Mouse (Mus musculus): Measurements from ENCODE around the gene Ttc7b. TPM values are rescaled to one million over a fixed set of nuclear protein-coding genes. Genes with fewer than 3 reads are reported as not detected.

Ttc7b gene
- total and polyA plus RNA-seq, 3 experiments: 11.7 to 23.7 TPM; not detected in 1

DNA sequence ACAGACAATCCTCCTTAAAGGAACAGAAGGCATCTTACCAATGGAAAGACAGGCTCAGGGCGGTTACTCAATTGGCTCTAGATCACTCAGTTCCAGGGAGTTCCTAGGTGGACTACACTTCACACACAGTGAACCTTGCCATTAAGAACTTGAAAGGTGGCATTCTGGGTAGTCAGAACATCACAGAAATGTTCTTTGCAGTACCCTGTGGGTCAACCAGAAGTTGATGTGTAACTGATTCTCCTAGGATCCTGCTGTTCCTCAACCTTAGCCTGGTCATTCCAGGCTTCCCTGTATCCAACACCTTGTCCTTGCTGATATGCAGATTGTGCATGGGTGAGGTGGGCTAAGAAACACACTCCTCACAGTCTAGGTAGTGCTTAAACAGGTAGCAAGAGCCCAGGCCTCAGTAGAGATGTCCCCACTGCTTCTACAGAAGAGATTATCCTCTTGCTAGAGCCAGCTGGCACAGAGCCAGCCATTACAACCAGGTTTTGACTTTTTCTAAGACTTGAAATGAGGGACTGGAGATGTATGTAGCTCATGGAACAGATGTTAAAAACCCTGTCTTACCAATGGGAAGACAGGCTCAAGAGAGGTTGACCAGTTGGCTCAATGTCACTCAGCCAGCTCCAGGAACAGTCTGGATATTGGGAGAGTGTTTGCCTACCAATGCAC lies 4.3 kb downstream of the Ttc7b start:
- peak; percentile 58 for DNase-seq (ENCODE audit: low read depth, low spot score)
- H3K9ac ChIP-seq (ENCODE audit: control insufficient read depth, low read depth, low read length, poor library complexity, severe bottlenecking): no peak overlapping the region
- H3K27me3 ChIP-seq (ENCODE audit: control insufficient read depth in 1 of 2, insufficient read depth in 2 of 2, low read length in 2 of 2): no peaks in the 10 kb centered on the region
- H3K36me3 ChIP-seq (ENCODE audit: control insufficient read depth in 1 of 2, insufficient read depth in 2 of 2, low read length in 2 of 2): peaks cover 0 to 3% of the 10 kb centered on the region in 2 experiments; a peak in 1 of 4 replicates
- H3K79me2 ChIP-seq (ENCODE audit: control insufficient read depth, insufficient read depth, low read length, poor library complexity): peaks cover 11% of the 10 kb centered on the region
- H3K9me3 ChIP-seq (replicated peaks; ENCODE audit: insufficient read depth, low read length): no peaks in the 10 kb centered on the region
- no peak for TF ChIP-seq MAFK (IDR thresholded peaks at IDR 0.05; ENCODE audit: borderline replicate concordance, low read depth, low read length)
- no peak for TF ChIP-seq NRF1 (IDR thresholded peaks at IDR 0.05; ENCODE audit: insufficient read depth, low read depth, low read length, poor library complexity, severe bottlenecking)
- no peak for TF ChIP-seq EP300 (IDR thresholded peaks at IDR 0.05; ENCODE audit: low read depth in 1 of 2, low read length in 2 of 2)
- TF ChIP-seq ZKSCAN1 (IDR thresholded peaks at IDR 0.05; ENCODE audit: low read depth, low read length): no peak
- no peak for TF ChIP-seq TBP (IDR thresholded peaks at IDR 0.05; ENCODE audit: low read depth, low read length)
- no peak for TF ChIP-seq MAZ (IDR thresholded peaks at IDR 0.05; ENCODE audit: low read depth, low read length)
- TF ChIP-seq E2F4 (IDR thresholded peaks at IDR 0.05; ENCODE audit: borderline replicate concordance, low read depth, low read length): no peak
- TF ChIP-seq TCF12 (IDR thresholded peaks at IDR 0.05; ENCODE audit: low read depth, low read length): no peak
- H3K4me1 ChIP-seq (ENCODE audit: control insufficient read depth in 1 of 2, insufficient read depth in 2 of 2, low read length in 2 of 2): peaks cover 0 to 5% of the 10 kb centered on the region in 2 experiments; a peak in 3 of 4 replicates
- H3K4me3 ChIP-seq (ENCODE audit: control insufficient read depth in 1 of 2, insufficient read depth in 1 of 2, low read depth in 2 of 2, low read length in 2 of 2): no peak overlapping the region
- H3K27ac ChIP-seq (ENCODE audit: control insufficient read depth, low read depth, low read length): no peak overlapping the region

DNA sequence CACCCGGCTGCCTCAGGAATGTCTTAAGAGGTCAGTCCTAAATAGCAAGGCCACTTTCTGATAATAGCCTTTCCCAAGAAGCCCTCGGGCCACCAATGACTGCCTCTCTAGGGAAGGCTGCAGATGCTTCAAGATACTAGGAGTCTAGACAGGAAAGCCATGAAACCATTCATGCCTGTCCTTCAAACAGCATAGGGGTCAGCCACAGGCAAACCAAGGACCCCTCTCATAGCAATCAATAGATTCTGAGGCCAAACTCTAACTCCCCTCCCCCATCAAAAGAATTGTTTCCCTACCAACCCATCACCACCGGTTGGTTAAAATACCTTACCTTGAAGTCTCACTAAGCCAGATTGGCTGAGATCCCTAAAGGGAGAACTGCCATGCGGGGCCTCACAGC lies 5.1 kb downstream of the Ttc7b start:
- H3K9me3 ChIP-seq (replicated peaks; ENCODE audit: insufficient read depth, low read length): no peaks in the 10 kb centered on the region
- H3K79me2 ChIP-seq (ENCODE audit: control insufficient read depth, insufficient read depth, low read length, poor library complexity): peaks cover 11% of the 10 kb centered on the region
- H3K4me1 ChIP-seq (ENCODE audit: control insufficient read depth in 1 of 2, insufficient read depth in 2 of 2, low read length in 2 of 2): peaks cover 0 to 5% of the 10 kb centered on the region in 2 experiments; a peak in 3 of 4 replicates
- H3K27me3 ChIP-seq (ENCODE audit: control insufficient read depth in 1 of 2, insufficient read depth in 2 of 2, low read length in 2 of 2): no peaks in the 10 kb centered on the region
- TF ChIP-seq USF1 (IDR thresholded peaks at IDR 0.05; ENCODE audit: low read depth, low read length) (no peak), POLR2AphosphoS5 (IDR thresholded peaks at IDR 0.05; ENCODE audit: borderline replicate concordance, low read depth, low read length) (no peak), RCOR1 (IDR thresholded peaks at IDR 0.05; ENCODE audit: low read depth, low read length) (no peak), ZMIZ1 (IDR thresholded peaks at IDR 0.05; ENCODE audit: low read depth, low read length) (no peak), E2F4 (IDR thresholded peaks at IDR 0.05; ENCODE audit: borderline replicate concordance, low read depth, low read length) (no peak), SIN3A (IDR thresholded peaks at IDR 0.05; ENCODE audit: low read length) (no peak), MAX (IDR thresholded peaks at IDR 0.05; ENCODE audit: low read length) (no peak), NELFE (IDR thresholded peaks at IDR 0.05; ENCODE audit: low read depth, low read length) (no peak), RAD21 (IDR thresholded peaks at IDR 0.05; ENCODE audit: low read depth, low read length) (no peak), POLR2AphosphoS2 (IDR thresholded peaks at IDR 0.05; ENCODE audit: low read length) (no peak), TBP (IDR thresholded peaks at IDR 0.05; ENCODE audit: low read depth, low read length) (no peak), ELF1 (IDR thresholded peaks at IDR 0.05; ENCODE audit: low read depth, low read length) (no peak), ZC3H11A (IDR thresholded peaks at IDR 0.05; ENCODE audit: low read depth, low read length) (no peak), MAZ (IDR thresholded peaks at IDR 0.05; ENCODE audit: low read depth, low read length) (no peak), MEF2A (IDR thresholded peaks at IDR 0.05; ENCODE audit: extremely low read depth, insufficient replicate concordance, low read depth, low read length, poor library complexity, severe bottlenecking) (no peak), MYC (IDR thresholded peaks at IDR 0.05; ENCODE audit: low read depth, low read length) (no peak), ZKSCAN1 (IDR thresholded peaks at IDR 0.05; ENCODE audit: low read depth, low read length) (no peak), EP300 (IDR thresholded peaks at IDR 0.05; ENCODE audit: low read depth in 1 of 2, low read length in 2 of 2) (no peak)
- H3K36me3 ChIP-seq (ENCODE audit: control insufficient read depth in 1 of 2, insufficient read depth in 2 of 2, low read length in 2 of 2): peaks cover 0 to 3% of the 10 kb centered on the region in 2 experiments; a peak in 1 of 4 replicates
- DNase-seq (ENCODE audit: low read depth, low spot score): no peak
- H3K9ac ChIP-seq (ENCODE audit: control insufficient read depth, low read depth, low read length, poor library complexity, severe bottlenecking): no peak overlapping the region
- H3K27ac ChIP-seq (ENCODE audit: control insufficient read depth, low read depth, low read length): no peak overlapping the region
- H3K4me3 ChIP-seq (ENCODE audit: control insufficient read depth in 1 of 2, insufficient read depth in 1 of 2, low read depth in 2 of 2, low read length in 2 of 2): no peak overlapping the region
